Mouse (Mus musculus): Measurements from ENCODE around the gene Sall1. TPM values are rescaled to one million over a fixed set of nuclear protein-coding genes. Genes with fewer than 3 reads are reported as not detected.

Sall1 gene
- total RNA-seq, 2 experiments from 2014 or later = not detected

DNA sequence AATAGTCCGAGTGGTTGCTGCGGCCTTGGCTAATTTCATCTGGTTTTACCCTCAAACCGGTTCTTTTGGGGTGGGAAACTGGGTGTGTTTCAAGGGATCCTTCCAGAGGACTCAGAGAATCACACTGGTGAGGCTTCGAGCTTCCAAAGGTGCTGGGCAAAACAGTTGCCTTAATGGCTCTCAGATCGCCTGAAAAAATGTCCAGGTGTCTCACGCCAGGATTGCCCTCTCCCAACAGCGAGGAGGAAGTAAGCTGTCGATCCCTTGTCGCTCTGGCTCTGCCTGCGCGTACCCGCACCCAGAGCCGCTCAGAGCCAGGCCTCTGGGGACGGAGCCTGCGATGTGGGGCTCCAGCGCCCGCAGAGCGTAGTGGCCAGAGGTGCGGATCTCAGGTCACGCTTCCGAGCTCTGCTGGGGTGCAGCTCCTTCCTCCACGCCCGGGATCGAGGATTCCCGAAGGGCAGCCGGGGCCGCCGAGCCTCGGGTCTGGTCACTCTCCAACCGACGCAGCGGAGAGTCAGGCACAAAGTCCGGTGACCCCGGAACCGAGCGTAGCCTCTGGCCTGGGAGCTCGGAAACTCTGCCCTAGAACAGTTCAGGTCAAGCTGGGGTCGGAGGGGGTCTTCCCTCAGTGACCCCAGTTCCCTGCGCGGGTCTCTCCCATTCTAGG, 3.1 kb downstream of the Sall1 start:
- ATAC-seq (replicated peaks; ENCODE audit: low FRiP score, low TSS enrichment, poor library complexity, severe bottlenecking) = no peak

DNA sequence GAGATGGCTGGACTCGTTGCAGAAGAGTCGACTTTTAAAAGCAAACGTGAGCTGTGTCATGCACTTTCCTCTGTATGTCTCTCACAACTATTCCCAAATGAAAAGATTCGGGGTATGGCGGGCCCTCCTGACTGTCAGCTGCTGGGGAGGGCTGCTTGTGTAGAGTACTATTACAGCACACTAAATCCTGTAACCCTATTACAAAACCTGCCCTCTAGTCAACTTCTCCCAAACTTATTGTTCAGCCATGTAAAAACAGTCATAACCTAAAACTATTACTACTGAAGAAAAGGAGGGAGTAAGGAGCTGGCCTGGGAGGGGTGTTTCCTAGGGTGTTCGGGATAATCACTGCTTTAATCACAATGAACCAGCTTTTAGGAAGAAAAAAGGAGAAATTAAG, 4.1 kb downstream of the Sall1 start:
- ATAC-seq (replicated peaks; ENCODE audit: low FRiP score, low TSS enrichment, poor library complexity, severe bottlenecking) = no peak

DNA sequence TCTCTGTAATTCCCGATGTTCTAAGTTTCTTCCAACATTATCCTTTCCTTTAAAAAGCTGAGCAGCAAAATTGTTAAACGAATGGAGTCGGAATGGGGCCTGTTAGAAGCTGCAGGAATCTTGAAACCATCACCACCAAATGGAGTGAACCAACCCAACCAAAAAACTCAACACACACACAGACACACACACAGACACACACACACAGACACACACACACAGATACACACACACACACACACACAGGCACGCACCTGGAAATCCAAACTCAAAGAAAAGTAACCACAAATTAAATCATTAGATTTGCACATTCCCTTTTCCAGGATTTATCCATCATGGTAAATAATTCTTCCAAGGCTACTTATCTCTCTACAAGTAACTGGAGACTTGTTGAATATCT, 5.0 kb downstream of the Sall1 start:
- no peak for ATAC-seq (replicated peaks; ENCODE audit: low FRiP score, low TSS enrichment, poor library complexity, severe bottlenecking)

DNA sequence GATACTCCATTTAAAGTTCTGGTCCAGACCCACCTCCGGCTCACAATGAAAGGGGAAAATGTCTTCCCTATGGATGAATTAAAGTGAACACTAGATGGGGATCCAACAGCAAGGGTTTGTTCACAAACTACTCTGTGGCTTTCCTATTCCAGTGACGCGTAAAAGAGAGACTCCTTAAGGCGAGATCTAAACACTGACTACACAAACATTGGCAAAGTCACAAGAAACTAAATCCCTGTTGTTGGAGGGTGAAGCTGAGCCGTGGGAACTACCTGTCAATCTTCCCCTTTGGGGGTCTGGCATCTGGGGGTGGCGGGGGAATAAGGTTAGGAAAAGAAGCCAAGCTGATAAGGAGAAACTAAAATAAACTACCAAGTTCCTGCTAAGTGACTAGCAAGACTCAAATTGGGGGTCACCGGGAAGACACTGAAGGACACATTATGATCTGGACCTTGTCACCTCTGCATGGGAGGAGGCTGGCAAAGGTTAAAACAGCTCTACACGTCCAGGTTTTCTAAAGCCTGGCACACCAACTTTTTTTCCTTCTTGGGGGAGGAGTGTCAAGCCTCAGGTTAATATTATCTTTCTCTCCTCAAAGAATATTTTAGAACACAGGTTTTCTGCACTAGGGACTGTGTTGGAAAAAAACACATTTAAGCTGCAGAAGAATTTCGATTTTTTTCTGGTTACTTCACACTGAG, 6.3 kb downstream of the Sall1 start:
- no peak for ATAC-seq (replicated peaks; ENCODE audit: low FRiP score, low TSS enrichment, poor library complexity, severe bottlenecking)

DNA sequence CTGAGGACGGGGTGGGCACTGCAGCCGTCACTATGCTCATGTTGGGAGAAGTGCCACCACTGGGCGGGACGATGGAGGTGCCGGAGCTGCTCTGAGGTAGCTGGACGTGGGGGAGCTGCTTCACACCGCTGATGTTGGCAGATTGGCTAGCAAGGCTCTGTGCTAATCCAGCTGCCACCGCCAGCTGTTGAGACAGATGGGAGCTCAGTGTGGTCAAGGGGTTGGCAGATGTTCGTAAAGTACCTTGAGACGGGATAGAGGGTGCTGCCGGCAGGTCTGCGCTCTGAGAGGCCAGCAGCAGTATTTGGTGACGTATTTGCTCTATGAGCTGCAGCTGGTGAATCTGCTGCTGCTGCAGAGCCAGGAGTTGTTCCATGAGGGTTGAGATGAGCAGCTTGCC, 11.6 kb downstream of the Sall1 start:
- ATAC-seq (replicated peaks; ENCODE audit: low FRiP score, low TSS enrichment, poor library complexity, severe bottlenecking) = no peak

DNA sequence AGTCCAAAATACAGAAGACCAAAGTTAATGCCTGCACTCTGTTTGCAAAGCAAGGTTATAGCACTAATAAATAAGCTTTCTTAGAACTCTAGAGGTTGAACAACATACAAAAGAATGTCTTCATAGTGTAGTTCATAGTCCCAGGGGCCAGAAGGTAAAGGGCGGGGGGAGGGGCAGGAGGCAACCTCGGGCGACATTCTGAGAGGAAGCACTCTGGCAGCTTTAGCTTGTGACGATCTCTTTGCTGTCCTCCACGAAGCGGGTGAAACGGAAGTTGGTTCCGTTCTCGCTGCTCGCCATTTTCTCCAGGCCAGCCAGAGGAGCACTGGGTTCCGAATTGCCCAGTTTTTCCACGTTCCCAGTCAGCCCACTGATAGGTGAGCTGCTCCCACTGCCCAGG, 15.8 kb downstream of the Sall1 start:
- ATAC-seq (replicated peaks; ENCODE audit: low FRiP score, low TSS enrichment, poor library complexity, severe bottlenecking) = no peak

DNA sequence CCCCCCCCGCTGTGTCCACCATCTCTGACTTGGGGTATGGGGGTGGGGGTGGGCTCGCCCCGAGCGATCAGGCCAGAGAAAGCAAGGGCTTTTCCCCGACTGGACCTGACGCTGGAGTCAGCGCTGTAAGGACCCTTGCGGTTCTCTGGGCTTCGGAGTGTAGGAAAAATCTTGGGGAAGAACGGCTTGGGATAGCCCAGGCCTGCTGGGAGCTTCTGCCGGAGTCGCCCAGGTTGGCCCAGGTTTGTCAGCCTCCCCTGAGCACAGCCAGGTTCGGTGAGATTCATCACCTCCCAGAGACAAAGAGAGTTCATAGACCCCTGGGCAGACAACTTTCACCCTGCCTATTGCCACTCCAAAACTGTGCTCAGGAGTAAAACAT, 17.8 kb downstream of the Sall1 start:
- no peak for ATAC-seq (replicated peaks; ENCODE audit: low FRiP score, low TSS enrichment, poor library complexity, severe bottlenecking)

DNA sequence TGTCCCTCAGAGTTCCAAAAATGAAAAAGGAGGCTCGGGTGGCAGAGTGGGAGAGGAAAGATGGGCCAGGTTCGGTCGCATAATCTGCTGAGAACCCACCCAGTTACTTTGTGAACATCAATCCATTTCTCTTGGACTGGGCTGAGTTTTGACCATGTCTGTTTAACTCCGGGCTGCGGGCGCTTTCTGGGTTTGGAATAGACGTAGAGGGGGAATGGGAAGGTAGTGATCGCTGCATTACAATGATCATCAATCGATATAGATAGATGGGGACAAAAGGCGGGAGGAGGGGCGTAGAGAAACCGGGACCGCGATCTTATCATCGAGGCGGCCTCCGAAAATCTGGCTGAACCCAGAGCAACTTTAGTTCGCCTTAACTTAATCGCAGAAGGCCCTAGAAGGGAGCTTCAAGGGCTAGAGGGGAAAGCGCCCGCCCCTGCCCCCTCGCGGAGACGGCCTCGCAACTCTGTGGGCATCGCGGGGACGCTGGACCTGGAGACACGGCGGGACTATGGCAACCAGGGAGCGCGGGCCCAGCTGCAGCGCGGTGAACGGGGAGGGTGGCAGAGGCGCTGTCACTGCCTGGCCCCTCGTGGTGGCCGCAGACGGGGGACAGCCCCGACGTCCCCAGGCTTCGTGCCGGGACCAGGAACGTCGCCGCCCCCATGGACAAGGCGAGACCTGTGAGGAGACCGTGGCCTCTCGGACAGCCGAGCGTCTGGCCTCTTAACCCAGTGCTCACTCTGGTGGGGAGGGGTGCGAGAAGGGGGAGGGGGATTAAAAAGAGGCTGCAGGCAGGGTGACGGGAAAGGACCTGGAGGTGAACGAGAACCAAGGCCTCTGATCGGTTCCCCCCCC, 18.5 kb downstream of the Sall1 start:
- no peak for ATAC-seq (replicated peaks; ENCODE audit: low FRiP score, low TSS enrichment, poor library complexity, severe bottlenecking)

DNA sequence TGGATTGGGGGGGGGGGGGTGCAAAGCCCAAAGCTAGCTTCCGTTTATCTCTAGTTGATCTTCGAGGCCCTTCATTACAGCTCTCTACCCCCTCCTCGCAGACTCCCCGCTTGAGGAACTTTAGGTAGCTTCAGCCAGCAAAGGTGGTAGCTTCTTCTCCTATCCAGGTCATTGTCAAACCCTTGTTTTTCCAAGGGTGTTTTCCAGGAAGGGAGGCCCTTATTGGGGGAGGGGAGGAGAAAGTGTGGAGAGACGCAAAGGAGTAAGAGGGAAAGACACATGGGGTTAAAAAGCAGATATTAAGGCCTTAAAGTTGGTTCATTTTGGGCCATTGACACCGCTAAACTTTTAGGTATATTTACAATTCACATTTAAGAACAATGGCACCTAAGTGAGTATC, 19.2 kb downstream of the Sall1 start:
- ATAC-seq (replicated peaks; ENCODE audit: low FRiP score, low TSS enrichment, poor library complexity, severe bottlenecking) = no peak

DNA sequence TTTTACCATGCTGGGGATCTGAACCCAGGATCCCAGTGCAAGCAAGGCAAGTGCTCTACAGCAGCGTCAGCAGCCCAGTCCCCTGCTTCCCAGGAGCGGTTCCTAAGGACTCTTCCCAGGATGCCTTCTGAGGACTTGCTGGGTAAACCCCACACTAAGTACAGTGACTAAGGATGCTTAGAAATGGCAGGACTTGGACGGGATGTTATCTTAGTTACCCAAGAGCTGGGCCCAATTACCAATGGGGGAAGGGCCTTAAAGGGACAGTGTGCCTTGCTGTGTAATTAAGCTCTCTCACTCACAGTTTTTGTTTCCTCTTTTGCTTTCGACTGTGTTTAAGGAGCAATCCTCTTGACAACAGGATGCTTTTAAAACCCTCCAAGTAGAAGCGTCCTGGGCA, 22.8 kb downstream of the Sall1 start:
- no peak for ATAC-seq (replicated peaks; ENCODE audit: low FRiP score, low TSS enrichment, poor library complexity, severe bottlenecking)

DNA sequence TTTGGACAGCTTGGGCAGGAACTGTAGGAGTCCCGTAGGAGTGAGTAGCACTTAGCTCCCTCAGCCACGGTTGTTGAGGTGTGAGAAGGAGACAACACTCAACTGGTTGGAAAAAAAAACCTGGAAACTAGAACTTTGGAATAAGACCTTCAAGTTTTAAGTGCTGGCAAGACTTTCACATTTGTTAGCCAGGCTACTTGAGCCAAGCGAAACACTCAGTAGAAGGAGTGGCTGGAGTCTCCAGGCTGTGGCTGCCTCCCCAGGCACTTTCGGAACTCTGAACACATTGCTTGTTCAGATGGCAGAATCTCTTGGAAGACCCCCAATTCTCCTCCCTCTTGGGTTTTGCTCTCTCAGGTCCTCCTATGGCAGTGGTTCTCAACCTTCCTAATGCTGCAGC, 26.1 kb downstream of the Sall1 start:
- no peak for ATAC-seq (replicated peaks; ENCODE audit: low FRiP score, low TSS enrichment, poor library complexity, severe bottlenecking)

DNA sequence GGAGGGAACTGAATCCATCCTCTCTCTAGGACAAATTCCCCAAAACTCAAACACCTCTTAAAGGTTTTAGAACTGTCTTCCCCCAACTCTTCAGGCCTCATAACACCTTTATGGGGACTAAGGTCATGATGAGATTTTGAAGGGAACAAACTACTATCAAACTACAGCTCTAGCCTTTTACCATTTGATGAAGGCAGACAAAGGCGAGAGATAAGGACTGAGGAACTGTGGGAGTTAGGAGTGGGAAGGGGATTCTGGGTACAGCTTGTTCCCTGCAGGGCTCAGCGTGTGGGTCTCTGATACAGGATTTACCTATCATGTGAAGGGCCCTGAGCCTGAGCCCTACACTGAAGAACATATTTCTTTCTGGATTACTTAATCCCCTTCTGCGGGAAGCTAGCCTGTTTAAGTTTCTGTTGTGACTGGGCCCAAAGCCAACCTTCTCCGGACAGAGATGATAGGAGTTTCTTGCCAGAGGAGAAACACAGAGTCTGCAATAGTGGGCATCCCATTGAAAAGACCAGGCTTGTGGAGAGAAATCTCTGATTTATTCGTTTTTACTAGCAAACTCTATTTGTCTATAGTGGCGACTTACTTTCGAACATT, 27.4 kb downstream of the Sall1 start:
- ATAC-seq (replicated peaks; ENCODE audit: low FRiP score, low TSS enrichment, poor library complexity, severe bottlenecking) = no peak

DNA sequence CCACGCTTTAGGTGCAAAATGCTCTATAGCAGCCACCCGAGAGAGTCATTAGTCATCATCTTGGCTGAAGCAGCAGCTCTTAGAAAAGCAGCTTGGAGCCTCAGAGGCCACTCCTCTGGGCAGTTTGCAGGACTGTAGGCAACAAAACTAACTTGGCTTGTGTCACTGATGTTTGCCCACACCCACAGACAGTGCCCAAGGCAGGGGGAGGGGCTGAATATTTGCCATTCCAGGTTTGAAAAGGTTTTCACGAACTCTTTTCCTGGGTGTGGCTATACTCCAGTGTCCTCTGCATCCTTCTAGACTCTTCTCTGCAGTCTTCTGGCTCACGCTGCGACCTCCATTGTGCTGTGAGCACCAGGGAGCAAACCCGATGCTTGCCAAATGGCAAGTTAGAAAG, 28.4 kb downstream of the Sall1 start:
- no peak for ATAC-seq (replicated peaks; ENCODE audit: low FRiP score, low TSS enrichment, poor library complexity, severe bottlenecking)

DNA sequence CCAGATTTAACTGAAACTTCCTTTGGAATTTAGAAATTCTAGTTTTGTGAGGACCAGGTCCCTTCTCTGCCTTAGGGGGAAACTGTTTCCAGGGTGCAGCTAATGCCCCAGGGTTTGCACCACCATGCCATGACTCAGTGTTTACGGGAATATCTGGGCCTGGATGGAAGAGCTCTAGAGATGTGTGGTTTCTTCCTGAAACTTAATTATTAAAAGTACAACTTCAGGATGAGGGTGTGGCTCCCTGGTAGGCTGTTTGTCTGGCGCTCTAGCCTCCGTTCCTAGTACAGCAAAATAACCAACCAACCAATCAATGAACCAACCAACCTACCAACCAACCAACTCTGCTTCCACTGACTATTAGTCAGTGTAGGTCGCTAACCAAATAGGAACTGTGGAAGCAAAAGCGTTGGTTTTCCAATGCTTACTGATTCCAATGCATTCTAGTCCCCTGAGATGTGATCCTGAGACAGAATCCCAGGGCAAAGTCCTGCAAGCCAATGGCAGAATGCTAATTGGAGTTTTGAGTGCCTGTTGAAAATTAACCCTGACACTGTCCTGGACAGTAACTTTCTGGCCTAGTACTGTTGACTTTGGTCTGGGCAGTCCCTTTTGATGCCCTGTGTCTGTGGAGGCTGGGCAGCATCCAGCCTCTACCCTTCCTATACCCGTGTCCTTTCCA, 31.0 kb downstream of the Sall1 start:
- no peak for ATAC-seq (replicated peaks; ENCODE audit: low FRiP score, low TSS enrichment, poor library complexity, severe bottlenecking)

DNA sequence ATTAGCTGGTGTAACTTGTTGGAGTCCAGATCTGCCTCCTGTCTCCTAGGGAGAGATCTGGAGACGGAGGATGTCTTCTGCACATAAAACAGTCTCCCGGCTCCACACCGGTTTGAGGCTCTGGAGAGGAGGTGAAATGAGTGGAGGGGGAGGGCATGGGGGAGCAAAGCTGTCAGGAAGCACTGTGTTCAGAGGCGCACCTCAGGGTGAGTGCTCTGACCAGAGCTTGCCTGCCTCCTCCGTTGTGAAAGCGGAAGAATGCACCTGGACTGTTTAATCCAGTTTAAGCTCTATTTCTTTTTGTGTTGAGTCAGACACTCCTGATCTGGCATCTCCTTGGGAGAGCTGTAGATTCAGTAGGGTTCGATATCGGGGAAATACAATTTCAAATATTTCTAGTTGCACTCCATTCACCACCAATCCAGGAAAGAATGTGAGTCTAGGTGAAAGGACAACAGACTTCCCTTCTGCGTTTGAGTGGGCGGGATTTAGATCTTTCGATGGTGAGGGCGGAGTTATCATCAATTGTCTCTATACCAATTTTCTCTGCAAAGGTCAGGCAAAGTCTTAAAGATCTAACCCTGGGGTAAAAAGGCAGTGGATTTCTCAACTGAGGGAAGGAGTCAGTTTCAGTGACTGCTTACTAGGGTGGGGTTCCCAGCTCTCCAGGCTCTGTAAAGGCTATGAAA, 31.8 kb downstream of the Sall1 start:
- no peak for ATAC-seq (replicated peaks; ENCODE audit: low FRiP score, low TSS enrichment, poor library complexity, severe bottlenecking)

DNA sequence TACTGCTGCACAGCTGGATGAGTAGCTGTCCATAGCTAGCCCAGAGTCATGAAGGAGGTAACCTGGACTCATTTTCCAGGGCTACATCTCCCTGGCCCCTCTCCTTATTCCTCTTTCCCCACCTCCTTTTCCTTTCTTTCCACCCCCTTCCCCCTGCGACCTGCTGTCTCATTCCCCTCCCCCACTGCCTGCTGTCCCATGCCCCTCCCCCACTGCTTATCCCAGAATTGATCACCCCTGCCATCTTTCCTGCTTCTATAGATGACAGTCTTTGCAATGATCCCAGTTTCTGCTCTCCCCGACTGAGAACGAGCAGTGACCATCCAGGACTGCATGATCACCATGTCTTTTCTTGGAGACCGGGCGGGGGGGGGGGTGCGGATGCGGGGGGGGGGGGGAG, 35.2 kb downstream of the Sall1 start:
- ATAC-seq (replicated peaks; ENCODE audit: low FRiP score, low TSS enrichment, poor library complexity, severe bottlenecking) = no peak

DNA sequence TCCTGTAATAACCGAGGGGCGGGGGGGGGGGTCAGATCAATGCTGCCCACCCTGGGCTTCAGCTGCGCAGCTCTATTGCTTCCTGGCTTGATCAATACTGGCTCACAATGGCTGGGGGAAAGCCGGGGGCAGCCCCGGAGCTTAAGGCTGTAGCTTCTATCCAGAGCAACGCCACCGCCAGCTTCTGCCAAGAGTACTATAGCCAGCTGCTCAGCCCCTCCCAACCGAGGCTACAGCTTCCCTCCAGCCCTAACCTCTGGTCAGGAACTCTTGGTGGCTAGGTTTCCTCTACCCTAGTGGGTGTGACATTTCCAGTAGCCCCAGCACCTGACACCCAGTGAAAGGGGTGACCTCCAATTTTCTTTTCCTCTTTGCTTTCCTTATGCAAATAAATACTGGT, 36.8 kb downstream of the Sall1 start:
- ATAC-seq (replicated peaks; ENCODE audit: low FRiP score, low TSS enrichment, poor library complexity, severe bottlenecking) = no peak

DNA sequence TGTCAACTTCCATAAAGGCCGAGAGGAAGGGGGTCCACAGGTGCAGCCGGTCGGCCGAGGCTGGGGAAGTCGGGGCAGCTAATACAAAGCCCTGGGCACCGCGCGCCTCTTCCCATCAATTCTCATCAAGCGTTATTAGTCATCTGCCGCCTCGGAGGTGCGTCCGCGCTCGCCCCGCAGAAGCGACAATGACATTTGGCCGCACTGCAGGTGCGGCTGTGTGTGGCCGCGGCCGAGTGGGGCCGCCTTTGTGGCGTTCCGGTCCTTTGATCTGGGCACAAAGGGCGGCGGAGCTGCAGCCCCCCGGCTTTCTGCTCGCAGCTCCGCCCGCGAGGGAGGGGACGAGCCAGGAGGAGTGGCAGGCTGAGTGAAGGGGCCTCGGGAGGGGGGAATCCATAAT, 37.5 kb downstream of the Sall1 start:
- ATAC-seq (replicated peaks; ENCODE audit: low FRiP score, low TSS enrichment, poor library complexity, severe bottlenecking) = no peak

DNA sequence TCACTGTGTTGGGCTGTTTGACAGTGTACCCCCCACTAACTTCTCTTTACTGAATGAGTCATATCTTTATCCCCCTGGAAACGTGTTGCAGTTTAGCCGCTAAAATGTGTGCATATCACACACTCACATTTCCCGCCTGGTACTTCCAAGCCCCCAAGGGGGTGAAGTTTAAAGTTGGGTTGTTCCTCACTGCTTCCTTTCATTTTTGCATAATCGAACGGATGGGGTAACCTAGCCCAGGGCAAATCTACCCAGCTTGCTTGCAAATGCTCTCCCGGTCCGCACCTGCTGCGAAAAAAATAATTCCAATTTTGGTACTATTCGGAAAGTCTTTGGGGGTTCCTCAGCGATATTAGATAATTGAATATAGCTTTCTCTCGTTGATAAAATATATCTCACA, 38.2 kb downstream of the Sall1 start:
- no peak for ATAC-seq (replicated peaks; ENCODE audit: low FRiP score, low TSS enrichment, poor library complexity, severe bottlenecking)
